Mouse (Mus musculus): ENCODE results near the gene Grm4. TPM values are rescaled to one million over a fixed set of nuclear protein-coding genes. Genes with fewer than 3 reads are reported as not detected.

The Grm4 gene
- polyA plus RNA-seq (2015; fragmentation: Nextera tagmentation; extraction: Ambion mirVana) = 0.03 and 0.08 TPM in 2 replicates

DNA sequence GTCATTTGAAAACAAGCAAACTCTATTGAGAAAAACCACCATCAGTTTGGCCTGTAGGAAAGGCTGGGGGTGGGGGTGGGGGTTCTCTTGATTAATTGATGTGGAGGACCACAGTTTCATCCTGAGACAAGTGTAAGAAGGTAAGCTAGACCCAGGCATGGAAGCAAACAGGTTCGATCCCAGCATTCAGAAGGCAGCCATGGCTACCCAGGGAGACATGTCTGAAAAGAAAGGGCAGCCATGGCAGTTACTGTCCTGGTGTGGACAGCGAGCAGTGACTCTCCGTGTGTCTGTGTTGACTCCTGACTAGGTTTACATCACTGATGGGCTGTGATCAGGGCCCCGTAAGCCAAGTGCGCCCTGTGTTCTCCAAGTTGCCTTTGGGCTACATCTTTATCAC, at the start of gene Grm4:
Gene Grm4, minus strand, starts transcription at position 101 of the 400 bp plus-strand sequence.
- no peak within 1 kb of the TSS for H3K9ac ChIP-seq
- peak within 1 kb of the TSS; percentile 34; the same call in 1 of the 2 replicates for H3K4me2 ChIP-seq
- no peaks in the 10 kb centered on the region for H3K36me3 ChIP-seq
- 0 out of 2 replicates have a peak, but pooled peaks cover 2% of the 10 kb centered on the region for H3K4me1 ChIP-seq
- H3K9me3 ChIP-seq = no peaks in the 10 kb centered on the region
- peaks cover 68% of the 10 kb centered on the region for H3K27me3 ChIP-seq (replicated peaks)
- no peak within 1 kb of the TSS for H3K27ac ChIP-seq (replicated peaks)
- WGBS = 54% methylated on average over 5 of the region's 5 CpGs
- no peak for ATAC-seq (ENCODE audit: extremely low read depth, insufficient number of reproducible peaks, low FRiP score, low TSS enrichment)
- H3K4me3 ChIP-seq = no peak within 1 kb of the TSS

GRCm38 (mm10) chr17:27568228-27568627, 47.0 kb upstream of the Grm4 start:
- Histone ChIP-seq H3K4me1 (peaks cover 35% of the 10 kb centered on the region), H3K9ac (0 out of 2 replicates have a peak overlapping the region, but pooled peaks have one; percentile 19), H3K4me2 (no peak overlapping the region), H3K27ac (replicated peaks) (no peak overlapping the region), H3K9me3 (no peaks in the 10 kb centered on the region), H3K4me3 (no peak overlapping the region), H3K27me3 (replicated peaks) (no peaks in the 10 kb centered on the region), H3K36me3 (peaks cover 17% of the 10 kb centered on the region)
- 87% methylated on average over 5 of the region's 5 CpGs for WGBS
- ATAC-seq (ENCODE audit: extremely low read depth, insufficient number of reproducible peaks, low FRiP score, low TSS enrichment) = no peak

GRCm38 (mm10) chr17:27565942-27566267, 44.7 kb upstream of the Grm4 start:
- peaks cover 46% of the 10 kb centered on the region for H3K4me1 ChIP-seq
- no peaks in the 10 kb centered on the region for H3K9me3 ChIP-seq
- peak overlapping the region; percentile 68 for H3K4me3 ChIP-seq
- H3K27ac ChIP-seq (replicated peaks) = no peak overlapping the region
- ATAC-seq (ENCODE audit: extremely low read depth, insufficient number of reproducible peaks, low FRiP score, low TSS enrichment) = no peak
- H3K36me3 ChIP-seq = peaks cover 16% of the 10 kb centered on the region
- H3K9ac ChIP-seq = peak overlapping the region; percentile 81
- H3K27me3 ChIP-seq (replicated peaks) = no peaks in the 10 kb centered on the region
- peak overlapping the region; percentile 91 for H3K4me2 ChIP-seq
- 0% methylated on average over 13 of the region's 13 CpGs for WGBS

GRCm38 (mm10) chr17:27565163-27565941, 44.1 kb upstream of the Grm4 start, which contains the start of gene AI413582:
Gene AI413582 (minus strand): TSS chr17:27565756.
- Histone ChIP-seq H3K9ac (peak within 1 kb of the TSS; percentile 84), H3K9me3 (no peaks in the 10 kb centered on the region), H3K4me2 (peak within 1 kb of the TSS; percentile 91), H3K4me3 (peak within 1 kb of the TSS; percentile 68), H3K27ac (replicated peaks) (peak within 1 kb of the TSS; percentile 53; the same call in 1 of the 2 replicates), H3K36me3 (peaks cover 22% of the 10 kb centered on the region), H3K27me3 (replicated peaks) (no peaks in the 10 kb centered on the region), H3K4me1 (peaks cover 47% of the 10 kb centered on the region)
- peak; percentile 82 for ATAC-seq (ENCODE audit: extremely low read depth, insufficient number of reproducible peaks, low FRiP score, low TSS enrichment)
- WGBS = under 1% methylated on average over 58 of the region's 58 CpGs

- WGBS = 11% methylated on average over 20 of the region's 20 CpGs
- ATAC-seq (ENCODE audit: extremely low read depth, insufficient number of reproducible peaks, low FRiP score, low TSS enrichment) = no peak
- peak overlapping the region; percentile 84 for H3K9ac ChIP-seq
- H3K36me3 ChIP-seq = peaks cover 26% of the 10 kb centered on the region
- H3K4me1 ChIP-seq = peaks cover 47% of the 10 kb centered on the region
- H3K4me2 ChIP-seq = peak overlapping the region; percentile 91
- peak overlapping the region; percentile 53; the same call in 1 of the 2 replicates for H3K27ac ChIP-seq (replicated peaks)
- no peaks in the 10 kb centered on the region for H3K27me3 ChIP-seq (replicated peaks)
- H3K4me3 ChIP-seq = peak overlapping the region; percentile 68
- H3K9me3 ChIP-seq = no peaks in the 10 kb centered on the region
Observed at GRCm38 (mm10) chr17:27564391-27565162, 43.4 kb upstream of the Grm4 start.

GRCm38 (mm10) chr17:27563771-27564244, 42.6 kb upstream of the Grm4 start:
- 53% methylated on average over 7 of the region's 7 CpGs for WGBS
- H3K36me3 ChIP-seq = peaks cover 26% of the 10 kb centered on the region
- no peak overlapping the region for H3K4me3 ChIP-seq
- no peak overlapping the region for H3K27ac ChIP-seq (replicated peaks)
- H3K9me3 ChIP-seq = no peaks in the 10 kb centered on the region
- peaks cover 54% of the 10 kb centered on the region for H3K4me1 ChIP-seq
- H3K9ac ChIP-seq = no peak overlapping the region
- ATAC-seq (ENCODE audit: extremely low read depth, insufficient number of reproducible peaks, low FRiP score, low TSS enrichment) = no peak
- H3K4me2 ChIP-seq = peak overlapping the region; percentile 91; the same call in 1 of the 2 replicates
- no peaks in the 10 kb centered on the region for H3K27me3 ChIP-seq (replicated peaks)

- no peak for ATAC-seq (ENCODE audit: extremely low read depth, insufficient number of reproducible peaks, low FRiP score, low TSS enrichment)
- WGBS = 41% methylated on average over 10 of the region's 11 CpGs
Observed at GRCm38 (mm10) chr17:27561809-27562526, 40.8 kb upstream of the Grm4 start.

DNA sequence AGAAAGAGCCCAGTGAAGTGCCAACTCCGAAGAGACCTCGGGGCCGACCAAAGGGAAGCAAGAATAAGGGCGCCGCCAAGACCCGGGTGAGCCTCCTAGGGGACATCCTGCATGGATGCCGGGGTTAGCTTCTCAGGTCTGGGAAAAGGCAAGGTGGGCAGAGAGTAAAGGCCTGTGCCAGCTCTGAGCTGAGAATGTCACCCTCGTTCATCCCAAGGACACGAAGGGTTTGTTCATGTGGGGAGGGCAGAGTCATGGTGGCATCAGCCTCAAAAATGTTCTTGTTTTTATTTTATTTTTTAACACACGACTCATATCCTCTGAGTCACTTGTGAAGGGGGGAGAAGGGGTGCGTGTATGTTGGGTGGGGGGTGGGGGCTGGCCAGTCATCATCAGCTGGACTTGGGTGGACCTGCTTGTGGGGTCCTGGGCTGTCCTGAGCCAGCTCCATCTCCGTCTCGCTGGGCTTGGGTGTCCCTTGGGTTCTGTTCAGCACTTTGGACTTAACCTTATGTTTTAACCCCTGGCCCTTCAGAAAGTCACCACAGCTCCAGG, 39.8 kb upstream of the Grm4 start:
- H3K36me3 ChIP-seq = peaks cover 26% of the 10 kb centered on the region
- peaks cover 52% of the 10 kb centered on the region for H3K4me1 ChIP-seq
- no peak overlapping the region for H3K27ac ChIP-seq (replicated peaks)
- no peak for ATAC-seq (ENCODE audit: extremely low read depth, insufficient number of reproducible peaks, low FRiP score, low TSS enrichment)
- no peaks in the 10 kb centered on the region for H3K27me3 ChIP-seq (replicated peaks)
- H3K9me3 ChIP-seq = no peaks in the 10 kb centered on the region
- no peak overlapping the region for H3K4me2 ChIP-seq
- no peak overlapping the region for H3K4me3 ChIP-seq
- WGBS = 84% methylated on average over 13 of the region's 13 CpGs
- H3K9ac ChIP-seq = no peak overlapping the region

More at GRCm38 (mm10) chr17:27561809-27562526, 40.8 kb upstream of the Grm4 start:
- H3K4me1 ChIP-seq = peaks cover 60% of the 10 kb centered on the region
- H3K36me3 ChIP-seq = peaks cover 26% of the 10 kb centered on the region
- no peak overlapping the region for H3K4me2 ChIP-seq
- no peaks in the 10 kb centered on the region for H3K9me3 ChIP-seq
- H3K4me3 ChIP-seq = no peak overlapping the region
- 0 out of 2 replicates have a peak overlapping the region, but pooled peaks have one; percentile 0 for H3K27ac ChIP-seq (replicated peaks)
- H3K27me3 ChIP-seq (replicated peaks) = no peaks in the 10 kb centered on the region
- peak overlapping the region; percentile 50 for H3K9ac ChIP-seq

- no peak for ATAC-seq (ENCODE audit: extremely low read depth, insufficient number of reproducible peaks, low FRiP score, low TSS enrichment)
- H3K27ac ChIP-seq (replicated peaks) = no peak overlapping the region
- no peaks in the 10 kb centered on the region for H3K9me3 ChIP-seq
- 67% methylated on average over 12 of the region's 12 CpGs for WGBS
- no peak overlapping the region for H3K4me3 ChIP-seq
- no peak overlapping the region for H3K4me2 ChIP-seq
- H3K4me1 ChIP-seq = peaks cover 58% of the 10 kb centered on the region
- no peak overlapping the region for H3K9ac ChIP-seq
- H3K36me3 ChIP-seq = peaks cover 26% of the 10 kb centered on the region
- H3K27me3 ChIP-seq (replicated peaks) = no peaks in the 10 kb centered on the region
Observed at GRCm38 (mm10) chr17:27559596-27559995, 38.4 kb upstream of the Grm4 start.

GRCm38 (mm10) chr17:27558845-27559244, 37.6 kb upstream of the Grm4 start:
- 13% methylated on average over 5 of the region's 5 CpGs for WGBS
- H3K4me3 ChIP-seq = peak overlapping the region; percentile 88; the same call in 1 of the 2 replicates
- peaks cover 59% of the 10 kb centered on the region for H3K4me1 ChIP-seq
- no peaks in the 10 kb centered on the region for H3K9me3 ChIP-seq
- H3K27me3 ChIP-seq (replicated peaks) = no peaks in the 10 kb centered on the region
- peak overlapping the region; percentile 86 for H3K4me2 ChIP-seq
- ATAC-seq (ENCODE audit: extremely low read depth, insufficient number of reproducible peaks, low FRiP score, low TSS enrichment) = no peak
- H3K36me3 ChIP-seq = peaks cover 24% of the 10 kb centered on the region
- peak overlapping the region; percentile 64 for H3K9ac ChIP-seq
- 0 out of 2 replicates have a peak overlapping the region, but pooled peaks have one; percentile 13 for H3K27ac ChIP-seq (replicated peaks)

Measured in heart, embryonic 13.5 days (tissue).